Mouse (Mus musculus) limb, embryonic 11.5 days (tissue): Measurements from ENCODE around the gene Npdc1. TPM values are rescaled to one million over a fixed set of nuclear protein-coding genes. Genes with fewer than 3 reads are reported as not detected.

Source experiments
- ATAC-seq: fragments of 200-750 bp; cut with Nextera tagmentation; 2 replicates; pipeline ENCODE4 v1.8.0; 2017; ENCODE audit warnings: low read depth; ENCODE audit not compliant: insufficient number of reproducible peaks, low FRiP score, low TSS enrichment
- DNase-seq: peaks from one replicate; pipeline ENCODE4 v3.0.0-alpha.2; 2015; ENCODE audit warnings: low spot score
- H3K27ac ChIP-seq: fragments of 300-500 bp; sonication (generic); replicated peaks from 2 replicates; pipeline ENCODE4 v1.5.1; 2014; ENCODE audit warnings: low read depth, mild to moderate bottlenecking, low read length
- H3K27me3 ChIP-seq: fragments of 300-500 bp; sonication (generic); 2 replicates; pipeline ENCODE4 v1.6.1; 2014; ENCODE audit warnings: mild to moderate bottlenecking, low read length, mixed read lengths; ENCODE audit not compliant: control insufficient read depth, insufficient read depth
- H3K36me3 ChIP-seq: fragments of 300-500 bp; sonication (generic); 2 replicates; pipeline ENCODE4 v1.6.1; 2014; ENCODE audit warnings: mild to moderate bottlenecking, low read length, moderate library complexity, mixed read lengths; ENCODE audit not compliant: control insufficient read depth, insufficient read depth
- H3K4me1 ChIP-seq: fragments of 300-500 bp; sonication (generic); 2 replicates; pipeline ENCODE4 v1.6.1; 2014; ENCODE audit warnings: low read length, mixed read lengths; ENCODE audit not compliant: control insufficient read depth, insufficient read depth
- H3K4me2 ChIP-seq: fragments of 300-500 bp; sonication (generic); 2 replicates; pipeline ENCODE4 v1.6.1; 2014; ENCODE audit warnings: low read depth, mild to moderate bottlenecking, moderate library complexity; ENCODE audit not compliant: severe bottlenecking
- H3K4me3 ChIP-seq: fragments of 300-500 bp; sonication (generic); 2 replicates; pipeline ENCODE4 v1.5.1; 2014; ENCODE audit warnings: low read depth, low read length
- H3K9ac ChIP-seq: fragments of 300-500 bp; sonication (generic); 2 replicates; pipeline ENCODE4 v1.6.1; 2014; ENCODE audit warnings: mild to moderate bottlenecking, low read length
- H3K9me3 ChIP-seq: fragments of 300-500 bp; sonication (generic); 2 replicates; pipeline ENCODE4 v1.6.1; 2016; ENCODE audit warnings: low read length; ENCODE audit not compliant: control insufficient read depth
- WGBS: fragments of 180-500 bp; shearing (Covaris S2); extraction: QIAGEN DNeasy Blood & Tissue Kit; methylation state at CpG from one replicate; pipeline ENCODE4 v1.1.7; 2014; 5-methylcytosine and 5-hydroxymethylcytosine counted together
- polyA plus RNA-seq: library from polyadenylated mRNA; unstranded; fragments of >200 nt; fragmentation: Nextera tagmentation; extraction: Ambion mirVana; gene quantifications from 2 replicates; pipeline ENCODE4 v1.2.1, GENCODE M21; 2014

Gene Npdc1
- polyA plus RNA-seq, 1 experiment from 2014 or later, result 6.1 TPM

DNA sequence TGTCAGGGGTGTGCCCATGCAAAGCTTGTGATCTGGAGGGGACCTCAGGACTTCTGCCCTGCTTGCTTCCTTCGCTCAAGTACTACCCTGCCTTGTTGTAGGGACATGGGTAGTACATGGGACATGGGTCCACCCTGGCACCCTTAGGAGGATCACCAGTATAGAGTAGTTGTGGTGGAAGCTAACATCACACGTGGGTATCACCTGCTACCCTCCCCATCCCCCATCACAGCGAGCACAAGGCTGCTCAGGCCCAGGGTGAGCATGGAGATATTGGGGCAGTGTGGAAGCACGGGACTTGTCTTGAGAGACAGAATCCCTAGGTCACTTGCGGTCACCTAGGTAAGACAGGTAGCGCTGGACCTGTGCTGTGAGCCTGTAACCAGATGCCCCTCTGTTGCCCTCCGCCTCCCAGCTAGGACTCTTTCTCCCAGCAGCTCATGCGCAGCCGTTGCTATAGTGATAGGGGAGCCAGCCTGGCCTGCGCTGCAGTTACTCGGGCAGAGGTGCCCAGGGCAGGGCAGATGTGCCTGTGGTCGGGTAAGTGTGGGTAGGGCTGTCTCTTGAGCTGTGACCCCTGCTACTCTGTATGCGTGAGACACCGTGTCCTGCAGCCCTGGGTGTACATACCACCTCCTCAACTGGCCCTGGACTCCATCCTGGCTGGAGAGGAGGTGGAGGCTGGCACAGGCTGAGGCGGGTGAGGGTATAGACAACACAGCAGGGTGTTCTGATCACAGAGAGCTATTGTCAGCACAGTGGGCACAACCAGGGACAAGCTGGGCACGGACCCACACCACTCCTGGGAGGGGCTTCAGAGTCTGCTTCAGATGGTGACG is 31.5 kb downstream of the Npdc1 start:
- Histone ChIP-seq H3K9ac (peak overlapping the region; percentile 12; the same call in 1 of the 2 replicates), H3K4me2 (no peak overlapping the region), H3K9me3 (no peaks in the 10 kb centered on the region), H3K4me1 (0 out of 2 replicates have a peak, but pooled peaks cover 3% of the 10 kb centered on the region), H3K4me3 (no peak overlapping the region), H3K27me3 (peaks cover 14% of the 10 kb centered on the region), H3K27ac (no peak overlapping the region), H3K36me3 (no peaks in the 10 kb centered on the region)
- DNase-seq, result no peak
- WGBS, result 72% methylated on average over 17 of the region's 17 CpGs
- no peak for ATAC-seq

DNA sequence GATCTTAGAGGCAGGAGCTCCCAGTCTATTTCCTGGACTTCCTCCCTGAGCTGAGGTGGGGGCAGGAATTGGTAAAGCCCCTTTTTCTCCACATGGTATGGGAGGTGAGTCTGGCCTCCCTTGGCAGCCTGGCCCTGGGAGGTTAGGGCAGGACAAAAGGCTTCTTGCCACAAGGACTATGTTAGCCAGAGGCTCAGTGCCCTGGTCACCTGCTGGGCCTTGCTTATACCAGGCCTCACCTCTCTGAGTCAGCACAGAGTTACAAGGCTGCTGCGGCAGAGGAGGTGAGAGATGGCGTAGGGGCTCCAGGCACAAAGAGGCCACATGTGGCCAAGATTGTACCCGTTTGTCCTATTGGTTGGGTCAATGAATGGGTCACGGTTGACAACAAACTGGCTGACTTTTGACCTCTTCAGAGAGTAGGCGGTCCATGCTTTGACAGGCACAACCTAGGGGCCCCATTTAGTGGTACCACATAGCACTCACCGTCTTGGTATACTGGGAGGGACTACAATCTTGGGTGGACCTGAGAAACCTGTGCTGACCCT is 32.2 kb downstream of the Npdc1 start:
- Histone ChIP-seq H3K4me3 (no peak overlapping the region), H3K27ac (no peak overlapping the region), H3K27me3 (peaks cover 7% of the 10 kb centered on the region), H3K4me2 (no peak overlapping the region), H3K4me1 (0 out of 2 replicates have a peak, but pooled peaks cover 3% of the 10 kb centered on the region), H3K36me3 (no peaks in the 10 kb centered on the region), H3K9me3 (no peaks in the 10 kb centered on the region), H3K9ac (no peak overlapping the region)
- ATAC-seq (no peak), DNase-seq (no peak)
- WGBS, result 62% methylated on average over 6 of the region's 6 CpGs

DNA sequence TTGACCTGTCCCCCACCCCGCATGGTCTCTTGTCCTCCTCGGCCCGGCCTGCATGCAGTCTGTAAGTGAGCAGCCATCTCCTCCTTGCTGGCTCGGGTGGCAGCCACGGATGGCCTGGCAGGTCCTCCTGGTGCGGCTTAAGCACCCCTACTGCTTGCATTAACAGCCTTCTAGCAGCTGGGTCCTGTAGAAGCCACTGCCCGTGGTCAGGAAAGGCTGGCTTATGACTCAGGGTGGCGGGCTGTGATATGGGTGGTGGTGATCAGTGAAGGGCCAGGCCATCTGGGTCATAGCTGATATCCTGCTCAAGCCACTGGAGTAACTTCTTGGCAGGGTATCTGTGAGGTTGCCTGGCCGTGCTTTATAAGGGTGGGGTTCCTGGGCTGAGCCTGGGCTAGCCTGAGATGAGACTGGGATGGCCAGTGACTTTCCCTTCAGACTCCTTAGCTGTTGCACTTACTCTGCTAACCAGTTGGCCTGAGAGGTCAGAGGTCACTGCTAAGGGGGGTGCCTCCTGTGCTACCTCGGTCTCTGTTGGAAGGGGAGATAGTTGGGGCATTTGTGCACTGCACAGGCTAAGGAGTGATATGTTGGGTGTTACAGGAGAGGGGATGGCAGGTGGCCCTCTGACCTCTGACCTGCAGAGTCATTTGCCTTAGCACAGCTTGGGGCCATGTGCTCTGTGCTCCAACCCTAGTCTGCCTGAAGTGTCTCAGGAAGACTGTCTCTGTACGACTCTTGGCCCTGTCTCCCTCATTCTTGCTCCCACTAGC is 33.4 kb downstream of the Npdc1 start:
- Histone ChIP-seq H3K4me1 (0 out of 2 replicates have a peak, but pooled peaks cover 3% of the 10 kb centered on the region), H3K9ac (no peak overlapping the region), H3K27me3 (peaks cover 5% of the 10 kb centered on the region; the same call in 1 of the 2 replicates), H3K9me3 (no peaks in the 10 kb centered on the region), H3K4me2 (no peak overlapping the region), H3K27ac (no peak overlapping the region), H3K36me3 (no peaks in the 10 kb centered on the region), H3K4me3 (no peak overlapping the region)
- 57% methylated on average over 11 of the region's 11 CpGs for WGBS
- no peak for DNase-seq
- no peak for ATAC-seq

DNA sequence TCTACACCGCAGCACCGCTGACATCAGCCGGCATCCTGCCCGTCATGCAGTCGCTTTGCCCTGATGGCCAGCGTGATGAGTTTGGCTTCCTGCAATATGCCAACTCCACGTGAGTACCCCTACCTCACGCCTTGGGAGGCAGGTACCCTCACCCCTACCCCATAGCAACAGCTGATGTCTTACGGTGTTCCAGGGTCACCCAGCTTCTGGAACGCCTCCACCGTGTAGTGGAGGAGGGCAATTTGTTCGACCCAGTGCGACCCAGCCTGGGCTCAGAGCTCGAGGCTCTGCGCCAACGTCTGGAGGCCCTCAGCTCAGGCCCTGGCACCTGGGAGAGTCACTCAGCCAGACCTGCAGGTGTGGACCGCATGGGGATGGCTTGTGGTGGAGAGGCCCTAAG is 34.0 kb downstream of the Npdc1 start:
- Histone ChIP-seq H3K4me3 (no peak overlapping the region), H3K4me2 (no peak overlapping the region), H3K27me3 (peaks cover 5% of the 10 kb centered on the region; the same call in 1 of the 2 replicates), H3K9me3 (no peaks in the 10 kb centered on the region), H3K9ac (no peak overlapping the region), H3K4me1 (0 out of 2 replicates have a peak, but pooled peaks cover 3% of the 10 kb centered on the region), H3K36me3 (no peaks in the 10 kb centered on the region), H3K27ac (no peak overlapping the region)
- ATAC-seq (no peak), DNase-seq (no peak)
- WGBS, result 75% methylated on average over 17 of the region's 17 CpGs

DNA sequence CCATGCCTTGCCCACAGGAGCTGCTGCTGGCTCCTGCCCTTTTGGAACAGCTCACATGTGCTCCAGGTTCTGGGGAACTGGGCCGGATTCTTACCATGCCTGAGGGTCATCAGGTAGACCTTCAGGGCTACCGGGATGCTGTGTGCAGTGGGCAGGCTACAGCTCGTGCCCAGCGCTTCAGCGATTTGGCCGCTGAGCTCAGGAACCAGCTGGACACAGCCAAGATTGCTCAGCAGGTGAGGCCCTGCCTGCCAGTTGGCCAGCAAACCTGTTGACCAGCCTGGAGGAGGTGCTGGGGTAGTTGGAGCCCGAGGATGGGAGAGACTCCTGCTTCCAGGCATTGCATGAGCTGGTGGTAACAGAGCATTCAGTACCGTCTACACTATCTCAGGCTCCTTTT is 35.1 kb downstream of the Npdc1 start:
- no peak for DNase-seq
- Histone ChIP-seq H3K4me2 (no peak overlapping the region), H3K4me1 (no peaks in the 10 kb centered on the region), H3K27ac (no peak overlapping the region), H3K27me3 (peaks cover under 1% of the 10 kb centered on the region; the same call in 1 of the 2 replicates), H3K9ac (no peak overlapping the region), H3K36me3 (no peaks in the 10 kb centered on the region; the same call in 1 of the 2 replicates), H3K9me3 (no peaks in the 10 kb centered on the region), H3K4me3 (no peak overlapping the region)
- no peak for ATAC-seq
- 86% methylated on average over 8 of the region's 8 CpGs for WGBS

DNA sequence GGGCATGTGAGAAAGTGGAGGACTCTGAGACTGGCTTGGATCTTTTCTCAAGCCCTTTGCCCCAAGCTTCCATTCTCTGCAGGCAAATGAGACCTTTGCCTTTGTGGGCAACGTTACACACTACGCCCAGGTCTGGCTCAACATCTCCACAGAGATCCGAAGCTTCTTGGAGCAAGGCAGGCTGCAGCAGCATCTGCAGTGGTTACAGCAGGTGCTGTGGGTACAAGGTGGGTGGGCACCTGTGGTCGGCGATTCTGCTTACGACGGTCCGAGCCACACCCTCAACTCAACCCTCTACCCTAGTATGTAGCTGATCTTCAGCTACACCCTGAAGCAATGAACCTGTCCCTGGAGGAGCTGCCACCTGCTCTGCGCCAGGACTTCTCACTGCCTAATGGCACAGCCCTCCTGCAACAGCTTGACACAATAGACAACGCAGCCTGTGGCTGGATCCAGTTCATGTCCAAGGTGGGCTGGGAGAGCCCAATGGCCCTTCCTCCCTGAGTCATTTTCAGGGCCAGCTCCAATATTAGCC is 37.2 kb downstream of the Npdc1 start:
- Histone ChIP-seq H3K4me1 (no peaks in the 10 kb centered on the region), H3K27ac (no peak overlapping the region), H3K36me3 (no peaks in the 10 kb centered on the region; the same call in 1 of the 2 replicates), H3K4me2 (no peak overlapping the region), H3K4me3 (no peak overlapping the region), H3K27me3 (no peaks in the 10 kb centered on the region), H3K9me3 (no peaks in the 10 kb centered on the region), H3K9ac (no peak overlapping the region)
- ATAC-seq, result no peak
- WGBS, result 86% methylated on average over 10 of the region's 10 CpGs
- no peak for DNase-seq

DNA sequence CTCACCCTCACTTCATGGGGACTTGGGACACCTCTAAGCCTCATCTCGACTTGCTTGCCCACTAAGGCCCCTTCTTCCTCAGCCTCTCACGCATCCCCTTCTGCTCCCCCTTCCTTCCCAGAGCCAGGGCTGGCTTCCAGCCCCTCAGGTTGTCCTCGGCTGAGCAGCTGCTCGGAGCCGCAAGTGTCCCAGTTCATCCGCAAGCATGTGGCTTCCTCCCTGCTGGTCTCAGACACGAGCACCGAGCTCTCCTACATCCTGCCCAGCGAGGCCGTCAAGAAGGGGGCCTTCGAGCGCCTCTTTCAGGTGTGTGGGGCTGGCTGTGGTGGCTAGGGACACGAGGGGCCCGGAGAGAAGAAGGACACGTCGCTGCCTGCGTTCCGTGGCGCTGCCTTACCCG is 41.9 kb downstream of the Npdc1 start:
- no peaks in the 10 kb centered on the region for H3K4me1 ChIP-seq
- H3K9ac ChIP-seq, result no peak overlapping the region
- no peaks in the 10 kb centered on the region for H3K9me3 ChIP-seq
- 89% methylated on average over 20 of the region's 20 CpGs for WGBS
- H3K36me3 ChIP-seq, result no peaks in the 10 kb centered on the region; the same call in 1 of the 2 replicates
- no peak overlapping the region for H3K4me2 ChIP-seq
- no peak overlapping the region for H3K4me3 ChIP-seq
- H3K27ac ChIP-seq, result no peak overlapping the region
- no peaks in the 10 kb centered on the region for H3K27me3 ChIP-seq
- no peak for ATAC-seq
- DNase-seq, result no peak

DNA sequence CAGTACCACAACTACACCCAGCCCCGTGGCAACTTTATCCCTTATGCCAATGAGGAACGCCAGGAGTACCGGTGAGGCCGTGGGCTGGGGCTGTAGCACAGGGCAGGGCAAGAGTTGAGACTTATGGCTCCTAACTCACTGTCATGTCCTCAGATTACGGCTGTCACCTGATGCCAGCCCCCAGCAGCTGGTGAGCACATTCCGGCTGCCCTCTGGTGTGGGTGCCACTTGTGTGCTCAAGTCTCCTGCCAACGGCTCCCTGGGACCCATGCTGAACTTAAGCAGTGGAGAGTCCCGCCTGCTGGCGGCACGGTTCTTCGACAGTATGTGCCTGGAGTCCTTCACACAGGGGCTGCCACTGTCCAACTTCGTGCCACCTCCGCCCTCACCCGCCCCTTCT is 43.5 kb downstream of the Npdc1 start:
- H3K4me3 ChIP-seq, result no peak overlapping the region
- H3K27me3 ChIP-seq, result no peaks in the 10 kb centered on the region
- no peak overlapping the region for H3K27ac ChIP-seq
- 89% methylated on average over 14 of the region's 14 CpGs for WGBS
- H3K9me3 ChIP-seq, result no peaks in the 10 kb centered on the region
- DNase-seq (no peak), ATAC-seq (no peak)
- no peak overlapping the region for H3K9ac ChIP-seq
- H3K36me3 ChIP-seq, result no peaks in the 10 kb centered on the region; the same call in 1 of the 2 replicates
- no peak overlapping the region for H3K4me2 ChIP-seq
- no peaks in the 10 kb centered on the region for H3K4me1 ChIP-seq
